Mouse (Mus musculus) cerebellum, postnatal 4 days (tissue): ENCODE results near the gene C1qtnf1.
A peak's percentile ranks its signal among the peaks of the same experiment; 100 is the strongest.

Experiments
- DNase-seq, 2 experiments: peaks; one replicate each; pipeline ENCODE4 v3.0.0; 2022; ENCODE audit warnings: low spot score in 2 of 2, mixed read lengths in 1 of 2

Gene C1qtnf1

DNA sequence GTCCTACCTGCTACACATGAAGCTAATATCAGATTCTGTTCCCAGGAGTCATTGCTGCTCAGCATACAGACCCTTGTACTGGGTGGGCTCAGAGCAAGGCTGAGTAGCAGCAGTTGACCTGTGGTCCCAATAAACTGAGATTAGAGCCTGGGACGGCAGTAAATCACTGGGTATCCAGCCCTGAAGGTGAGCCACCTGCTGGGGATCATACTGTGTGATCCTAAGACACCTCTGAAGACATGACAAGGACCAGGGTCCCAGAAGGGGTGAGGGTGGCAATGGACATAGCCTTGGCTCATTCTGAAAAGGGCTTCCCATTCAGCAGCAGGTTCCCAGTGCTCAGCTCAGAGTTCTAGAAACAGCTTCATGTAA is 17.9 kb upstream of the C1qtnf1 start:
- no peak for DNase-seq

DNA sequence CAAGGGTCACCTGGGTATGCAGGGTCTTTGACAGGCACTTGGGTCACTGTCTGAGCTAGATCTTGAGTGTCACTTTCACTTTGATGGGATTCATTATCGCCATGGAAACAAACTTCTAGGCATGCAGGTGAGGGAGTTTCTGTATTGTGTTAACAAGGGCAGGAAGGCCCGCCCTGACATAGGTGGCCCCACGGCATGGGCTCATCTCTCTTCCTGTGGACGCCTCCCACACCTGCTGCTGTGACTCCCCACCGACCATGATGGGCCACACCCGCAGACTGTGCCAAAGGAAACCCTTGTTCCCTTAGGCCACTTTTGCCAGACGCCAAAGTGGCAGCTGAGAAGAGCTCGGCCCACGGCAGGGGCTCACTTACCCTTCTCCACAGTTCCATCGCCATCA is 17.5 kb upstream of the C1qtnf1 start:
- no peak for DNase-seq

DNA sequence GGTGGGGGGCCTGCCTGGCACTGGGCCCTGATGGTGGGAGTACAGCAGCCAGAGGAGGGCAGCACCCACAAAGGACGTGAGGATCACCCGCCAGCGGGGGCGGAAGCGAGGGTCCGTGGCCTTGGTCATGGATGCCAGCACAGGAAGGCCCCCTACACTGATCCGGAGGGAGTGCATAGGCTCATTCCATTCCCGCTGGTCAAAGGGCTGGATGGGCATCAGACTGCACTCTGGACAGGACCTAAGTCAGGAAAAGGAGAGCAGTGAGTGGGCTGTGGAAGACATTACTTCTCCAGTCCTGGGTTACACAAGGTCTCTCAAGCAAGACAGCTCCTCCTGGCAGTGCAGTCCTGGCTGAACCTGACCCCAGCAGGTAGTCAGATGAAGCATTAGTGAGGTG is 16.7 kb upstream of the C1qtnf1 start:
- DNase-seq, result no peak

DNA sequence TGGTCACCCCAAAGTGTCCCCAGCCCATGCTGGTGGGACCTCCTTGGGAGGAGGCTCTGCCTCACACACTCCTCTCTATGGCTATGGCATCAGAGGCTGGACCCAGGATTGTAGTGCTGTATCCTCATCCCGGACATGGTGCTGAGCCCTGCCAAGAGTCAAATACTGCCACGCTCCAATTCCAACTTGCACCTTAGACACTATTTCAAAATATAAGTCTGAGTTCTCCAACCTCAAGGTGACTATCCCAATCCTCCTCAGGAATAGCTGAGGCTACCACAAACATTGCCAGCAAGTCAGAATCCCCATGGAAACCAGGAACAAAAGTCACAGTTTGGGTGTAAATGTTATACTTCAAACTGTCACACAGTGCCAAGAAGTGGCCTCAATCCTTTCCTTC is 15.4 kb upstream of the C1qtnf1 start:
- DNase-seq, result no peak

DNA sequence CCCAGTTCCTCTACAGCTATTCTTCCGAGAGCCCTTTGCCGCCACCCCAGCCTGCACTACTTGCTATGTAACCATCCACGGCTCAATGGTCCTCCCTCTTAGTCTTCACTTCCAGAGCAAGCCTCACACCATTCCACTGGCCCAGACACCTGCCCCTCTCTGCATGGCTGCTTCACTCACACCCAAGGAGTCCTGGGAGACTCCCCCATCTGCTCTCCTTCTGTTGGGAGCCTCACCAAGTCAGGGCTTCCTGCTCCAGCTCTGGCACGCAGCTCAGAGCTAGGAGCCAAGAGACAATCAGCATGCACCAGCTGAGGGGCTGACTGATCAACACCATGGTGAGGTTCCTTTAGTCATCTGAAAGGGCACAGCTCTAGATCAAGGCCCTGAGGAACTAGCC is 14.9 kb upstream of the C1qtnf1 start:
- peak in 1 of 2 experiments; percentile 38 for DNase-seq

DNA sequence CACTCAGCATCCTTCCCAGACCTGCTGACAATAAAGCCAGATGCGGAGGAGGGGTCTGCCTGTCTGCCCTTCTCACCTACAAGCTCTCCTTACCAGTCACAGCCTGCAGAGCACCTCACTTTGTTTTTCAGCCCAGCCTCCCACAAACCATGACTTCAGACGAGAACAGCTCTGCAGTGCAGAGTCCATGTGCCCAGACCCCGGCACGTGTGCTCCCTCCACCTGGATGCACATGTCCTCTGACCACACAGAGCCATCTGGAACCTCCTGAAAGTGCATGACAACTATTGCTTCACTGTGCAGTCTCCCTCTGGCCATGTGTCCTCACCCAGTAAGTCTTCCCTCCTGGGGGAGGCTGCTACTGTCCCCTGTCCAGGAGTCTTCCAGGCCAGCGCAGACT is 13.7 kb upstream of the C1qtnf1 start:
- no peak for DNase-seq

DNA sequence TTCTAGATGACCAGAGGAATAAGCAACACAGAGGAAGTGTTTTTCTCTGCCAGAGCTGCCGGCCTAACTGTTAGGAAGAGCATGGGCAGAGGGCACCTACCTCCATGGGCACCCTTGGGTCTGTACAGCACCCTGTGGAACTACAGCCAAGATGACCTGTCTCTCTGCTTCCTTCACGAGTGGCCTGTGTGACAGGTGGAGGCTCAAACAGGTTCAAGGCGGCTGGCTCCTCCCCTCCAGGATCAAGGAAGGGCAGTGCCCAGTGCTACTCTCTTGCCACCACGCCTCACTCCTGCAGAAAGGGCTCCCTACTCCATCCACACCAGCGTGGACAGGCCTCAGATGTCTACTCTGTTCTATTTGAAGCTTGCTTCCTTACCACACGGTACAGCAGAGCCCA is 12.4 kb upstream of the C1qtnf1 start:
- no peak for DNase-seq

DNA sequence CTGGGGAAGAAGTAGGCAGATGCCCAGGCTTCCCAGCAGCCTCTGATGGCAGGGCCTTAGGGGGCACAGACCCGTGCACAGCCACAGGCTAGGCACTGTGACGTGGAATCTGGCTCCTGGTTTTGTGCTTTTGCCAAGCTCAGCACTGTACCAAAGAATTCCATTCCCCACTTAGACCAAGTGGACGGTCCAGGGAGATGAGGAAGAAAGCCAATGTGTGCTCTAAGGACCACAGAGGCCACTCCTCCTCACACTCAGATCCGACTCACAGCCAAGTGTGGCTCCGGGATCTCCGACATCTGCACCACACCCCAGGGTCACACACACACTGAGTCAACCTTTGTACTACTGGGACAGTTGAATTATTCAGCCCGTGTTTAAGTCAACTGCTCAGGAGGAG is 12.0 kb upstream of the C1qtnf1 start:
- no peak for DNase-seq

DNA sequence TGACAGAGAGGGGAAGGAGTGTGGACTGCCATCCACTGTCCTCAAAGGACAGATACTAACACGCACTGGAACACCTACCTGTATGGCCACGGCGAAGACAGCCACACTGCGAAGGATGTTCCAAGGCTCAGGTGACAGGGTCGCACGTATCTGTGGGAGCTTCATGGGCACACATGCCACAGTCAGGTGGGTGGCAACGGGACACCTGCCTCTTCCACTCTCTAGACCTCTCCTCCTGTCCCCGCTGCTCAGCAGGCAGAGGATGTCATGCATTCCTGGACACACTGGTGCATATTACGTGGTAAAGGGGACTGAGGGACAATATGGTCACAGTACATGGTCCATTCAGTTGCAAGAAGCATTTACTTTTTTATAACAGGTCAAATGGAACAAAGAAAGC is 10.5 kb upstream of the C1qtnf1 start:
- DNase-seq, result no peak

DNA sequence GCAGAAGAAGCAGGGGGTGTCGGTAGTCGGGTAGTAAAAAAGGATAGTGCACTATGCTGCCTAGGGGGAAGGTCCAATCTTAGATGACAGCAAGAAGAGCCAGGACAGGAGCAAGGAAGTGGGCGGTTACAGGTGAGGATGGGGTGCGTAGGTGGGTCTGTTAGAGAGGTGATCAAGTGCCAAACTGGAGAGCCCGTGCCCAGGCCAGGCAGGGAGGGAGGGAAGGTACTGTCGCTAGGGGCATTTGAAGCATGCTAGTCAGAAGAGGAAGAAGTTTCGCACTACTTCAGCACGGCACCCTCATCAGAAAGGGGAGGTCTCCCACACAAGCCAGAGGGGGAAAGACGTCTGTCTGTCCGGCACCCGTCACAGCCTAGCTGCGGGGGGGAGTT is 9.6 kb upstream of the C1qtnf1 start:
- no peak for DNase-seq

DNA sequence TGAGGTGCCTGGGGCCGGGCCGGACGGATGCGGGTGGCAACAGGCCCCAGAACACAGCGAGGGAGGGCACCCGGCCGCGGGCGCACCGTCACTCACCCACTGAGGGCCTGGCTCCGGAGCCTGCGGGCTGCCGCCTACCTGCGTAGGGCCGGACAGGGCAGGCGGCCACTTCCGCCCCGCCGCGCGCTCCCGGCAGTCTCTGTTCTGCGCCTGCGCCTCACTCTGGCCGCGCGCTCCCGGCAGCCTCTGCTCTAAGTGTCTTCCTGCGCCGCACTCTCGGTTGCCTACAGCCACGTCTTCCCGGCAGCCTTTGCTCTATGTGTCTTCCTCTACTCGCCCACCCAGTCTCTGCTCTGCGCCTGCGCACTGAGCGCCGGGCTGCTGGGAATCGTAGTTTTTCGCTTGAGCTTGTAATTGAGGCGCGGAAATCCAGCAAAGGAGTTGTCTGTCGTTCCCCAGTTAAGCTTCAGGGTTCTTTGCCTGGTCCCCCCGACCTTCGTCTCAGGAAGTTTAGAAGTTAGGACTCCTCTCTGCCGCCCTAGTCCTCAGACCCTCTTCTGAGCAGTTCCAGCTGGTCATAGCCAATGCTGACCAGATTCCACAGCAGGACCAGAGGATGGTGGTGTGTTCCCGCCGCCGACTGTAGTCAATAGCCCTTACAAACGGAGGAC is 9.0 kb upstream of the C1qtnf1 start, which contains the start of gene Cant1:
Gene Cant1 (minus strand): TSS at position 253 of the 671 bp plus-strand sequence.
- peak; percentile 87 to 95 for DNase-seq

DNA sequence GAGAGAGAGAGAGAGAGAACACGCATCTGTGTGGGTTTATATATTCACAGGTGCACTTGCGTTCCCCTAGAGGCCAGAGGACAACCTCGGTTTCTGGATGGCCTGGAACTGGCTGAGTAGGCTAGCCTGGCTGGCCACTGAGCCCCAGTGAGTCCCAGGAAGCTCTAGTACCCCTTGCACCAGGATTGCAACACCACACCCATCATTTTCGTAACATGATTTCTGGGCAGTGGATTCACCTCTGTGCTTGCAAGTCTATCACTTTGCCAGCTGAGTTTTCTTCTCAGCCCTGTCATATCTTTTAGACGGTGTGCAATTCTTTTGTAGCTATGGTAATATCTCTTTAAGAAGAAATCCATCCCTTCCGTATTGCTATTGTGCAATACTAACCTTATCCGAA is 7.7 kb upstream of the C1qtnf1 start:
- DNase-seq, result no peak

DNA sequence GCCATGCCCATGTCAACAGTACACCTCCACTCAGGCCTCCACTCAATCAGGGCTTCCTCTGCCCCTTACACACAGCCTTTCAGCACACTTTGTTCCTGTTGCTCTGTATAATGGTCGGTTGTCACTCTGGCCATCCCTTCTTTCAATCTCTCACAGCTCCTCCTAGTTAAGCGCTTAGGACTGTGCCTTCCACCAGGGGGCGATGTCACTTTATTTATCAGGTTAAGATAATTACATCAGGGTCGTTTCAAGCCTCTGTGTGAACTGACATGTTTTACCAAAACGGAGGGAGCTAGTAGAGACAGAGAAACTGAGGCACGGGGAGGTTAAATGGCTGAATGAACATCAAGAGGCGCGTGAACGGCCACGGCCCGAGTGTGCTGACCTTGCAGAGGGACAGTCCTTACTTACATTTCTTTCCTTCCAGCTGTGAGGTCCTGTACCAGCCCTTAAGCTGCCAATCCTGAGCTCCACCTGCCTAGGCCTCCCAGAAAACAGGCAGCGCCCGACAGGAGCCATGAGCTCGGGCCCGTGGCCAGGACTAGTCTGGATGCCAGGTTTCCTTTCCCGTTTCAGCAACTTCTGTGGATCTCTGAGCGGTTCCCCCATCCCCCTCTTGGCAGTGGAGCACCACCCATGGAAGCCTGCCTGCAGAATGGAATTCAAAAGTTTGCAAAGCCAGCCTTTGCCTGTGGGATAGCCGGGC is 4.6 kb upstream of the C1qtnf1 start:
- DNase-seq, result peak; percentile 67 to 80

DNA sequence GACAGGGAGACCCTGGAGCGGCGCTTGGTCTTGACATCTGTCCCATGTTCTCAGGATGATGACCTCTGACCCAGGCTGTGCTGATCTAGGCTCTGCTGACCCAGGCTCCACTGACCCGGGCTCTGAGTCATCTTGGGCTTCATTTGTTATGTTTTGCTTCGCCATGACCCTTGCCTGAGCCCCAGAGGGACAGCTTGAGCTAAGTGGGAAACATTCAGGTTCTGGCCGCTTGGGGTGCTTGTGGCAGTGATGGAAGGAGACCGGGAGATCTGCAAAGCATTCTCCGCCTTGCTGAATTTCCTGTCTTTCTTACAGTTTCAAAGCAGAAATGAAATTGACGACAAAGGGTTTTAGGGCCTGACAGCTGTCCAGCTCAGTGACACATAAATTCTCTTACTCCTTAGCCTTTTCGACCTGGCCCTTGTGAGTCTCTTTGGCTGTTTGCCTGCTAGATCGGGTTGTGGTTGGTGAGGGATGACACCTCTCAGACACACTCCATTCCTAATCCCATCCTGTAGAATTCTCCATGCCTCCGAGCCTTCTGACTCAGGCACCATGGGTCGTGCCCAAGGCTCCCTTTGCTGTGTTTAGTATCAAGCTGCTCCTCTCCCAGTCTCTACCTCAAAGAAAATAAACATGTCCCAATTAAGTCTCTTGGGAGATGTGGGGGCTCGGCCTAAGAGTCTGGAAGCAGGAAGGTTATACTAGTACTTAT is 3.2 kb upstream of the C1qtnf1 start:
- DNase-seq, result no peak

DNA sequence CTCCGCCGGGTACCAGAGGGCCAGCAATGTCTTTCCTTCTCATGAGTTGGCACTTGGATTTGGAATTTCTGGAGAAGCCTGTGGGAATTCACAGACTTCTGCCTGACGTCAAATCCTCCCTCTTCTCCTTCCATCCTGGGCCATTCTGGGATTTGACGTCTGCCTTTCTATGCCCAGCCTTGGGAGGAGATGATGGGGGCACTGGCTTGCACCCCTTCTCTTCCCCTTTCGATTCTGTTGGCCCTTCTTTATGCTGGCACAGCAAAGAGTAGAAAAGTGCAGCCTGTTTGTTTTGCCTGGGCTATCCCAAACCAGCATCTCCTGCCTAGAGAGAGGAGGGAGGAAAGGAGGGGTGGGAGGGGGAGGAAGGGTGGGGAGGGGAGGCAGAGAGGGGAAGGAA is 1.2 kb upstream of the C1qtnf1 start:
- DNase-seq, result no peak

DNA sequence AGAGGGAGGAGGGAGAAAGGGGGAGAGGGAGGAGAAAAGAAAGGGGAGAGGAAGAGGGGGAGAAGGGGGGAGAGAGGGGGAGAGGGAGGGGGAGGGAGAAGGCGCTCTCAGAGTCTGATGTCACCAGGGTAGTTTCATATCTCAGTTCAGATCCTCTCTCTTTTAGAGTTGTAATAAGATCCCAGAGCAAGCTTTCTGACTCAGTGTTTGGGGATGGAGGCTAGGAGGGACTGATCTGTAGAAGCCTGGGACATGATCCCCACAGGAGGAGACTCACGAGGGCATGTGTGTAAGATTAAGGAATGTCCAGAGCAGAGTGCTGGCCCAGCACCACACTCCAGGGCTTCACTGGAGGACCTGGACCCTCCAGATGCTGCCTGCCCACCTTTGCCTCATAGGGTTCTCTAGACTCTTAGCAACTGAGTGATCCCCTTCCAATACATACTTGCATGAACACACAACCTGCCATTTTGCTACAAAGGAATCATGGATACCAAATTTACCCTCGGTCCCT is 680 bp upstream of the C1qtnf1 start:
- DNase-seq, result no peak

DNA sequence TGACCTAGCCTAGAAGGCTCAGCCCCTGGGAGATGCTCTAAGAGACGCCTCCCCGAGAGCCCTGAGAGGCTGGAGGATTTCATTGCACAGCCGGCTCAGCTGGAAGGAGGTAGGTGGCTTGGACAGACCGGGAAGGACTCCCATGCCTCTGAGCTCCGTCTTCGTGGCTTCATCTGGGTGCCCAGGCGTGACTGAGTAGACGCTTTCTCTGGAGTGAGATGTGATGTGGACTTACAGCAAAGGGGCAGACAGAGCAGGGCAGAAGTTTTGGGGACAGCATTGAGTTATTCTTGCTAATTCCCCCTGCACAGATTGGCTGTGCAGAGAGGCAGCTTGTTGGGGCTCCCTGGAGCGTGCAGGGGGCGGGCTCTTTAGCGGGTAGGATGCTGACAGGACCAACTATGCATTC is 461 bp downstream of the C1qtnf1 start:
- no peak for DNase-seq

DNA sequence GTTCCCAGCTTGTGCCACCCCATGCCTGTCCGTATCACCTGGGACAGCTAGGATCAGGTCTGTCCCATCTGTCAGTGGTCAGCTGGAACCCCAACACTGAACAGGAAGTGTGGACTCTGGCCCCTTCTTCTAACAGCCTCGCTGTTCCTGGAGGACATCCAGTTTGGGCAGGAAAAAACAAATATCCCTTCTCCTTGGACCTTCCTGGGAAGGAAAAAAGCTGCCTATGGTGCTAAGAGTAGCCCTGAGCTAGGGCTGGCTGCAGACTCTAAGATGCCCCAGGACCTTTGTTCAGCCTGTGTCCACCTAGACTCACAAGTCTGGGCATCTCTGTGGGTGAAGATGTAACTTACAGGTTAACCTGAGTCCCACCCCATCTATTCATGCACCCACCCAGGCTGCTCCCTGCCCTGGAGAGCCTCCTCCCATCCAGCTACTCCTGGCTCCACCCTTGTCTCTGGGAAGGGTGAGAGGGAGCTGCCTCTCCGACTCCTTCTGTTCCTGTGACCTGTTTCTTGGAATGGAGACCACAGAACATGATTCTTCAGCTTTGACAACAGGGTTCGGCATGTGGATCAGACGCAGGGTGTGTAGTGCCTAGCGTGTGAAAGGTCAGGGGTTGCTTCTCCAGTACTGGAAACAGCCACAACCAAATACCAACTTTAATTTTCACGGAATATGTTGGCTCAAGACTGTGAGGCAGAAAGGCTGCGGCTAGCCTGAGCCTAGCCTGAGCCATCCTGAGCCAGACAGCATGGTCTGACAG is 1.1 kb downstream of the C1qtnf1 start:
- no peak for DNase-seq

DNA sequence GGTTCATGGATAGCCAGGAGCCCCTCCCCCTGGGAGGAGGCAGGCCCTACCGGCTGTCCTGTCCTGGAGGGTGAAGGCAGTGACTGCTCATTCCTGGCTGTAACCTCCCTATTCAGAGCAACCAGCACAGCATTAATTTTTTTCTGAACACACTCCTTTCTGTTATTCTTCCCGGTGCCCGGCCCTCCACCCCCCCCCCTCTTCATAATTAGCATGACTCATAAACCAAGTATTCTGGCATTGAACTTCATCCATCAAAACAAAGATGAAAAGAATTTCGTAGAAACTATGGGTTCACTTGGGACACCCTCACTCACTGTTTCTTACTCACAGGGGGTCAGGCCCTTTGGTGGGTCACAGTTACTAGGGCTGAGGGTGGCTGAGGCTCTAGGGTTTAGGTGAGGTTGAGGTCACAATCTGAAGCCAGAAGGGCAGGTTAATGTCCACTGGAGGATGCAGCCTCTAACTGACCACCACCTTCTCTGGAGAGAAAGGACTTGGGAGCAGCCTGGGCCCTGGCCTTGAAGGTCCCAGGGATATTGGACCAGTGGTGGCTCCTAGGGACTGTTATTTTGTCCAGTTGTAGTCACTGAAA is 2.4 kb downstream of the C1qtnf1 start:
- no peak for DNase-seq

DNA sequence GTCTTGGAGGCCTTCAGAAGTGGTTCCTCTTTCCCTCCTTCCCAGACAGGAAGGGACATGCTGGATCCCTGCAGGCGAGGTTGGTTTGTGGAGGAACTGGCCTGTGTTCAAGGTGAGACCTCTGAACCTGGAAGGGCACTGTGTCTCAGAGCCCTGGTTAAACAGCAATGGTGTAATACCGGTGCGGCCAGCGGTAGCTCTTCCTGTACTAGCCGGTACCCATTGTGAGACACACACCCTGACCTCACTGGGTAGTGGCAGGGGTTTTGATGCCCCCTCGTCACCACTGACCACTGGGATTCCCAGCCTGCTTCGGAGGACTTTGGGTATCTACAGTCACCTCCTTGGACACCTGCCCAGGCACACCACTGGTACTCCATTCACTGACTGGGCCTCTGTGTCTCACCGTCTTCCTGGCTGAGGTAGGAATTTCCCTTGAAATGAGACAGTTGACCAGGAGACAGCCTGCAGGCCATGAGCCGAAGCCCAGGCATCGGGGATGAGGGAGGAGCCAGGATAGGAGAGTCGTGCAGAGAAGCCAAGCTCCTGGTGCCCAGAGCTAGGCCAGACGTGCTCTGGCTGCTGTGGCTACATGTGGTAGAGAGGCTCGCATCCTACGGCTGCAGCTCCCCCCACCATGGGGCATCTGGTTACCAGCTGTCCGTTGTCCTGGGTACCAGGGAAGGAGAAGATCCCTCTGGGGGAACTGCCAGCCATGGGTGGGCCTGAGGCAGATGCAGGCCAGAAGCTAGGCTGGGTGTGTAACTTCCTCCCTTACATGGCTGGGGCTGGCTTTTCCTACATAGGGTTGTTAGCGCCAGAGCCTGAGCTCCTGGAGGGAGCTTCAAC is 3.3 kb downstream of the C1qtnf1 start:
- no peak for DNase-seq

DNA sequence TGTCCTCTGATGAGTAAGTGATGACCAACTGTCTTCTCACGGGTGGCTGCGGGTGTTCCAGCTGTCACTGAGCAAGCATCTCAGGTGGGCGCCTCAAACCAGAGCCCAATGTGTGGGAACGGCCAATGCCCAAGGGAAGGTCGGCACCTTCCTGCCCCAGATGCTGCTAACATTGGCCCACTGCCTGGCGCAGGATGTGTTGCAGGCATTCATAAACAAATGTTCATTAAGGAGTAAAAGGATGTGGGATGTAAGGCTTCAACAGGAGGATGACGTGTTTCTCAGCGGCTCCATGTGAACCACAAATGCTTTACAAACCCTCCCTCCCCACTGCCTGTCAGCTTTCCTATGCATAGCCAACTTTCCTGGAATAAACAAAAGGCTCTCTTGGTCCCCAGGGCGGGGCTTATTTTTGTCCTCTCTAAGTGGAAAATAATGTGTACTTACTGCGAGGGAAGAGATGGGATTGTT is 5.4 kb downstream of the C1qtnf1 start:
- DNase-seq, result no peak
